Mouse (Mus musculus) lung, postnatal 0 days (tissue): Measurements from ENCODE around the gene B9d2.

ENCODE experiments used
- CTCF ChIP-seq: IDR thresholded peaks from 2 replicates; pipeline ENCODE4 v1.5.1; 2016; ENCODE audit warnings: antibody characterized with exemption, mild to moderate bottlenecking
- EP300 ChIP-seq: IDR thresholded peaks from 2 replicates; pipeline ENCODE4 v1.6.1; 2016; ENCODE audit warnings: antibody characterized with exemption, mild to moderate bottlenecking, control low read depth

DNA sequence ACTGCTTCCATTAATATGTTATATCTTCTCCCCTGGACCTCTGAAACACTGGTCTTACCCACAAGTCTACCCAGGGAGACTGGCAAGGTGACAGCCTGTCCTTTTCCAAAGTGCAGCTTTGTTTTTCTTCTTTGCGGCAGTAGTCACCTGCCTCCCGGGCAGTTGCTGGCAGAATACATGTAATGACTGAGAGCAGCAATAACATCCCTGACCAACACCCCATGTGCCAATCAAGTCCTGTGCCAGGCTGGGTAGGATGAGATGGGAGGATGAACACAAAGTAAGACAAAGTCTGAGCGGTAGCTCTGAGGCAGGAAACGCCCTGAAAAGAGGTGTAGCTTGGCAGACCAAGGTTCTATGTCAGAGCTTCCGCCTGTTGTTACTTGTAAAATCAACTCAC lies 47.2 kb downstream of the B9d2 start:
- TF ChIP-seq CTCF, result no peak
- no peak for TF ChIP-seq EP300
